Mouse (Mus musculus) A20 (cell line): ENCODE data around the gene Efcab2.
"Not testable (repeated sequence)": the region's sequence is repeated elsewhere in the genome, so short reads cannot be mapped to it uniquely, and the experiment has no call there.

Experiments
- DNase-seq: peaks from one replicate; pipeline ENCODE4 v3.0.0-alpha.2; 2011; ENCODE audit warnings: low read depth, low spot score

Efcab2 gene

DNA sequence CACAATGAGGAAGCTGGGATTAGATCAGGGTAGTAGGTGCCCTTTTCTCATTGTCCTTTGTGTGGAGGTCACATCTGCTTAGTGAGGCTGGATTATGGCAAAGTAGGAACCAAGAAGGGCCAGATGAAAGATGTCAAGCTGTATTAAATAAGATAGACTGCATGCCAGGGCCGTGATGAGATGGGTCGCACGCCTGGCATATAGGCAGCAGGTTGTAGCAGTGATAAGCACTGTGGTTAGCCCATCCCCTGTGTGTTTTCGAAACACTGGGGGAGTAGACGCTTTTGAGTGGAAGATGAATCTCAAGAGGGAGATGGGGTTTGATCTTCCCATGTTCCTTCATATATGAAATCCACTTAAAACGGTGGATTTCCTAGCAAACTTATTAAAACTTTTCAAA is 3.9 kb upstream of the Efcab2 start:
- no peak for DNase-seq

DNA sequence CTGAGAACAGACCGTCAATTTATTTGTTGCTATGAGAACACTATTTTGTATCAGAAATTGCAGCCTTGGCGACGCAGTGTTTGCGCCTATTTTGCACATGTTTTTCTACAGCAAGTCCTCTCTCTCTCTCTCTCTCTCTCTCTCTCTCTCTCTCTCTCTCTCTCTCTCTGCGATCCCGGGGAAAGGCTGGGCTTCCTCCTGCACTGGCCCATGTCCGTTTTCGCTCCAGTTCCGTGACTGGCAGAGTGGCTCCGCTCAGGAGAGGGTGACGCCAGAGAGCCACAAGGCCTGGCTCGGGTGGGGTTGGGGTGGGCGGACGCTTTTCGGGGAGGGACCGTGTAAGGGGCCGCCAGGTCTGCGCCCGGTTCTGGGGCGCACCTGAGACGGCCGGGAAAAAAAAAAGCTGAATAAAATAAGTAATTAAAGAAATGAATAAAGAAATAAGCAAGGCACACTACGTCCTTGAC is 407 bp upstream of the Efcab2 start:
- DNase-seq = peak; percentile 88

DNA sequence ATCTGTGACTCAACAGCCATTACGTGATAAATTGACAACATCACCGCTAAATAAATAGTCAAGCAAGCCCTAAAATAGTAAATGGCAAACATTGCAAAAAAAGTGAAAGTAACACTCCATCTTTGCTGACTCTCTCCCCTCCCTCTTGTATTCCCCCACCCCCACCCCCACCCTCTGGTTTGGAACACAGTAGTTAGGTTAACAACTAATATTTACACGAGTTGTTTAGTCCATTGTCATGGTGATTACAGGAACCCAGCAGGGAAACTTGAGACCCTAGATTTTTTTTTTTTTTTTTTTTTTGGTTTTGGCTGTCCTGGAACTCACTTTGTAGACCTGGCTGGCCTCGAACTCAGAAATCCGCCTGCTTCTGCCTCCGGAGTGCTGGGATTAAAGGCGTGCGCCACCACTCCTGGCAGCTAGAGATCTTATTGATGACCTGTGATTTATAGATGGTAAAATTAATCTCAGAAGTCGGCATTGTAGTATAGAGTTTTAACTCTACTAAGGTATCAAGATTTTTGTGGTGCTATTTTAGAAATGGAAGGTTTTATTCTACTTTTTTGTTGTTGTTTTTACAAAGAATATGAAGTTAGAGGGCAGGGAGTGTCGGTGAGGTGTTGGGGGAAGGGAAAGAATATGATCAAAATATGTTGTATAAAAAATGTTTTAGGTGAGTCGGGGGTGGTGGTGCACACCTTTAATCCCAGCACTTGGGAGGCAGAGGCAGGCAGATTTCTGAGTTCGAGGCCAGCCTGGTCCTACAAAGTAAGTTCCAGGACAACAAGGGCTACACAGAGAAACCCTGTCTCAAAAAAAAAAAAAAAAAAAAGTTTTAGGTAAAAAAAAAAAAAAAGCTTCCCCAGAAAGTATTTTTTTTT is 1.1 kb downstream of the Efcab2 start:
- no peak for DNase-seq

DNA sequence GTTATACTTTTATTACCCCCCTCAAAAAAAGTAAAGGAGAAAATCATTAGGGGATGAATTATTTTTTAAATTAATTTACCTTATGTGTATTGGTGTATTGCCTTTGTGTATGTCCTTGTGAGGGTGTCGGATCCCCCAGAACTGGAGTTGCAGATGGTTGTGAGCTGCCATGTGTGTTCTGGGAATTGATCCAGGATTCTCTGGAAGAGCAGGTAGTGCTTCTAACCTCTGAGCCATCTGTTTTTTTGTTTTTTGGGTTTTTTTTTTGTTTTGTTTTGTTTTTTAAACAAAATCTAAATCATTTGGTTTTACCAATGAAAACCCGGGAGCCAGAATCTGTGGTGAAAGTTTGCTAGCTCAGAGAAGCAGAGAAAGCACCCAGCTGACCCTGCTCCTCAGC is 1.8 kb downstream of the Efcab2 start:
- DNase-seq = no peak

DNA sequence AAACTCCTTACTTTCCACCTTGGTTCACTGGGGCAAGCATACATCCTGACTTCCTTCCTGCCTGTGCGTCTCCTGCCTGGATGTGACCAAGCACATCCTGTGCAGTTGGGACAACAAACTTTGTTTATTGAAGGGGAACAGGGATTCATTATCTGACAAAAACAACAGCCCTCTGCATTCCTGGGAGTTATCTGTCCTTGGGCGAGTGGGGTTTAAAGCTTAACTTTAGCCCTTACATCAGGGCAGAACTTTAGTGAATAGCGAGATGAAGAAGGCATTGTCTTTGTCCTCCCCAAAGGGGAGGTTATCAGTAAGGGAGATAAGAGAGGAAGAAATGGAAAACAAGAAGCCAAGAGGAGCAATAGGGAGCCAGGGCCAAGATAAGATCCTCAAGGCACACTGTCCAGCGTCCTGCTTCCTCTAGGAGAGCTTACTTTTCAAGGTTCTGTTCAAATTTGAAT is 3.0 kb downstream of the Efcab2 start:
- DNase-seq = no peak

DNA sequence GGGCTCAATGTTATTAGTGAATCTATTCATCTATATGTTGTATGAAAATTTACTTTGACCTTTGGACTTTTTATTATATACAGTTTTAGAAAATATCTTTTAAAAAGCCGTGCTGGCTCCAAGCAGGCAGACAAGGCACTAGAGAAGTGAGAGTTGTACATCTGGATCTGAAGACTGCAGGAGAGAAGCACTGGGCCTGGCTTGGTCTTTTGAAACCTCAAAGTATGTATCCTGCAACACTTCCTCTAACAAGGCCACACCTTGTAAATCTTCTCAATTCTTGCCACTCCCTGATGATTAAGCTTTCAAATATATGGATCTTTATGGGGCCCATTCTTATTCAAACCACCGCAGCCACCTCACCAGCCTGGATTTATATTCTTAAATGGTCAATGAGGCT is 7.5 kb downstream of the Efcab2 start:
- DNase-seq = not testable (repeated sequence)

DNA sequence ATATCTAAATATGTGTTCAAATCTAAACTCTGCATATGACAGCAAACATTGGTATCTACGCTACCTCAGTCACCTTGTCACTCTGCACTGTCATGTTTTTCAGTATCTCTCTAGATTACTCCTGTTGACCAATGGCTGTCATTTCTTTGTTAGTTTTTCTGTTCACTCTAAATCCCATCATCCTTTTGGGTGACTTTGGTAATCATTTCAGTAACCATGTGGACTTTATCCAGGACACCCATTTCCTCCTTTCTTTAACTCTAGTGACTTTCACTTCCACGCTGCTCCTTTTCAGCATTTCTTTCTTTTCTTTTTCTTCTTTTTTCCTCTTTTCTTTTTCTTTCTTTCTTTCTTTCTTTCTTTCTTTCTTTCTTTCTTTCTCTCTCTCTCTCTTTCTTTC is 13.7 kb downstream of the Efcab2 start:
- DNase-seq = no peak

DNA sequence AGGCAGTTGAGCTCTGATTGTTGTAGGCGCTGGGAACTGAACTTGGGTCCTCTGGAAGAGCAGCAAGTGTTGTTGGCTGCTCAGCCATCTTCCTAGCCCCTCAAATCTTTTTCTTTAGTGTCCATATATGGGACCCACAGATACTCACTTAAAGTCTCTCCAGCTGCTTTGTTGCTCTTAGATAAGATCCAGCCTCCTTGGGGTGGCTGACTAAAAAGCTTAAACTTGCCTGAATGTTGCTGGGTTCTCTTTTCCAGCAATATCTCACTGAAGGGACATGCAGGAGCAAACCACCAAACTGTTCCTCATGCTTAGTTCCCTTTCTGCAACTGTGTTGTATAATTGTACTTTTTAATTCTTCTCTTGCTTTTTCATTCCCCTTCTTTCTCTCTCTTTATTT is 17.8 kb downstream of the Efcab2 start:
- DNase-seq = no peak

DNA sequence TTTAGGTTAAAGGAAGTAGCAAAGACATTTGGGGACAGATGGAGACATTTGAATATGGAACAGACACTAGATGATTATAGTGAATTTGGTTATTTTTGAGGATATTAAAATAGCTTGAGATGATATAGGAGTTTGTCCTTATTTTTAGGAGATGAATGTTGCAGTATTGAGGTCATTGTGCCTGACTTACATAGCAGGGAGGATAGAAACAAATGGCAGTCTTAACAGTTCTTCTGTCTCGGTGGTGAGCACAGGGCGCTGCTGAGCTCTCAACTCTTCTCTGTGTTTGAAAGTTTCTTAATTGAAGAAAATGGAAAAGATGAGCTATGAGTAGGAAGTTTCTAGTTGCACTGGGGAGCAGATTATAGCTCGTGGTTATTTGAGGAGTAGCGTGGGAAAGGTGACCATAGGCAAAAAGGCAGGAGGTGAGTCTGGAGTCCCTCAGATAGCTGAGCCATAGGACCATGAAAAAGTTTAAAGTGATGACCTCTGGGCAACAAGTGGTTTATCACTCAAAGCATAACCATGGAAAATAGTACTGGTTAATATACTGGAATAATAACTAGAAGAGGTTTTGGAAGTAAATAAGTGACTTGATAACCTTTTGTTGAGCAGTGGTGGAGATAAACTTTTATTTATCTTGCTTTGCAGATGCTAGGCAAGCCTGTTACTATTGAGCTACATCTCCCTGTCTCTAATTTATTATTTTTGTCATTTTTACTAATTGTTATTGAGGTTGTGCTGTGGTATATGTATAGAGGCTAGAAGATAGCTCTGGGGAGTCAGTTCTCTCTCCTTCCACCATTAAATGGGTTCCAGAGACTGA is 25.9 kb downstream of the Efcab2 start:
- no peak for DNase-seq

DNA sequence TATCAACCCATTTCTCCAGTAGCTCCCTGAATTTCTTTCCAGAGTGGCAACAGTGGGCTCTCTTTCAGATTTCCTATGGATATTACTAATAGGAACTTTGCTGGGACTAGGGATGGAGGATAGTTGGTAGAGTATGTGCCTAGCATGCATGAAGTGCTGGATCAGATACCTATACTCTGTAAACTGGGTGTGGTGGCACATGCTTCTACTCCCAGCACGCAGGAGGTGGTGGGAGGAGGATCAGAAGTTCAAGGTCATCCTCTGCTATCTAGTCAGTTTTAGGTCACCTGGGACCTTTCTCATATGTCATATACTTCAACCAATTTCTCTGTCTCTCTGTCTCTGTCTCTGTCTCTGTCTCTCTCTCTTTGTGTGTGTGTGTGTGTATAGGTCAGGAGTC is 27.7 kb downstream of the Efcab2 start:
- DNase-seq = no peak

DNA sequence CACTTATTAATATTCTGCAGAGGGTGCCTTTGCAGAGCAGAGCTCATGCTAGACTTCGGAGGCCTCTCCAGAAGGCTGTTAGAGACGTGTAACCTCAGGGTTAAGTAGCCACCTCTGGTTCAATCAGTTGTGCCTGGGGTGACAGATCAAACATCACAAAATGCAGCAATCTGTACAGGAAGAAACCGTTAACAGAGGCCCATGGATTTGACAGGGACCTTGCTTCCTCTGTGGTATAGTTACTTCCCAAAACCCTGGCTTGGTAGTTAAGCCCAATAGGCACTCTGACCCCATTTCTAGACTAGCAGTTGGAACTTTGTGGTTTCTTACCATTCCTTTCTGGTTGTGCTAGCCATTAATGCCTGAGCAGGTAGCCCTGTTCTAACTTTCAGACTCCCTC is 38.5 kb downstream of the Efcab2 start:
- no peak for DNase-seq

DNA sequence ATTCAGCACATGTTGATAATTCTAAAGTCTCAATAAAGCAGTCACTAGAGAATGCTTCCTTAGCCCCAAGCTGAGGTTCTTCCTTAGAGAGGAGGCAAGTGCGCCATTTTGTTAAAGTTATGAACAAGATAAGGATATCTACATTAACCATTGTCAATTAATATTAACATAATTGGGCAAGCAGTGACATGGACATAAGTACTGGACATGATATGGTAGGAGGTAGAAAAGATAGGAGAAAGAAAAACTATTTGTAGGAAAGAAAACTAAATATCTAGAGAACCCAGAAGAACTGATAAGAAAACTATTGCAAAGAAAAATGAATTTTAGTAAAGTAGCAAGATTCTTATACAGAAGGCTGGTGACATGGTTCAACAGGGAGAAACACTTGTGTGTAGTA is 41.2 kb downstream of the Efcab2 start:
- DNase-seq = no peak

DNA sequence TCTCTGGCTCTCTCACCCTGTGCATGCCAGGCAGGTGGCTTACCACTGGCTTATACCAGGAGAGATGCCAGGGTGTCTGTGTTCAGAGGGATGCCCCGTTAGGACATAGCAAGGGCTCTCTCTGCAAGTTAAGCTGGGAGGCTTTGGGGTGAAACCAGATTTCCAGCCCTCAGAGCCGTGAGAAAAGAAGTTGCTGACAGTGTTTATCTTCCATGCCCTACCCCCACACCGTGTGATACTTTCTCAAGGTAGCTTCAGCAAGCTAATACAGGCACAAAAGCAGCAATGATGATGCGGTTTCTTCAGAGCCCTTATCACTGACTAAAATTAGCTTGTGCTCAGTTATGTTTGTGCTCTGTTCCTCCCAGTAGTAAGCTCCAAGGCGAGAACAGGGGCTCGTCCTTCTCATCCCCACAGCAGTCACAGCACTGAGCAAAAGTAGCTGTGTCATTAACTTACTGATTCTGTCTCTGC is 42.4 kb downstream of the Efcab2 start:
- no peak for DNase-seq

DNA sequence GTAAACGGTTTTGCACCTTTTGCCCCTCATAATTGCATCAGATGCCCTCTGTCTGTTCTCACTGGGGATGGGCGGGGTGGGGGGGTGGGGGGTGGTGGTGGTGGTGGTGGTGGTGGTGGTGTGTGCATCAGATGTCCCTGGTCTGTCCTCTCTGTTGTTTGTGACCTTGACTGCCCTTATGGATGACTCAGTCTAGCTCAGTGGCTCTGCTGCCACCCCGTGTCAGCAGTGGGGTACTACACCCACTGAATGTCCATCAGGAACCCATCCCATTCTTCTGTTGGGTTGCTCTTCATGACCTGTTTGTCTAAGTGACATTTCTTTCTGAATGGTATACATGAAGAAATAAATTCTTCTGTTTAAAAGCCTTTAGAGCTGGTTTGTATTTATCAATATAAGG is 43.3 kb downstream of the Efcab2 start:
- DNase-seq = peak; percentile 71

DNA sequence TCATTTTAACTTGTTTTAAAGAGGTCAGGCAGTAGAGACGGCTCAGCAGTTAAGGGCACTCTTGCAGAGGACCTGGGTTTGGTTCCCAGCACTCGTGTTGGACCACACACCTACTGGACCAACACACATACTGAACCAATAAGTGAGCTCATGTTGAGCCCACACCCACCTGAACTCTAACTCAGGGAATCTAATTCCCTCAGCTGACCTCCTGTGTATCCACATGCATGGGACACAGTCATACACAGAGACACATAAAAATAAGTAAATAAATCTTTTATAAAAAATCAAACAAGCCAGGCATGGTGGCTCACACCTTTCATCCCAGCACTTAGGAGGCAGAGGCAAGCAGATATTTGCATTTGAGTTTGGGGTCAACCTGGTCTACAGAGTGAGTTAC is 44.0 kb downstream of the Efcab2 start:
- no peak for DNase-seq

DNA sequence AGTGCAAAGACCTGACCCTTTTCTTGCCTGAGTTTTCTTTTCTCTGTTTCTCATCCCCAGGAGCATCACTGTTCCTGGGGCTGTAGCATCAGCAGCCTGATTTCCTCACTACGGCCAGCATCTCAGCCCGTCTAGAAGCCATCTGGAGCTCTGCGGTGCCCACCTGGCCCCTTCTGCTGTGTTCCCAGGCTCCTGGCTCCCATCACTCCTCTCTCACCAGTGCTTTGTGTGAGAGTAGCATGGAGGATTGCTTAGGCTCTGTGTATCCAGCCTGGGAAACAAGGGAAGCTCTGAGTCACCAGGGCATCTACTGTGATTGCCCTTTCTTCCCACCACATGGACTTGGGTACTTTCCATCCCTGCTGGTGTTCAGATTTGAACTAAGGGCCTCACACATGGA is 48.2 kb downstream of the Efcab2 start:
- no peak for DNase-seq

DNA sequence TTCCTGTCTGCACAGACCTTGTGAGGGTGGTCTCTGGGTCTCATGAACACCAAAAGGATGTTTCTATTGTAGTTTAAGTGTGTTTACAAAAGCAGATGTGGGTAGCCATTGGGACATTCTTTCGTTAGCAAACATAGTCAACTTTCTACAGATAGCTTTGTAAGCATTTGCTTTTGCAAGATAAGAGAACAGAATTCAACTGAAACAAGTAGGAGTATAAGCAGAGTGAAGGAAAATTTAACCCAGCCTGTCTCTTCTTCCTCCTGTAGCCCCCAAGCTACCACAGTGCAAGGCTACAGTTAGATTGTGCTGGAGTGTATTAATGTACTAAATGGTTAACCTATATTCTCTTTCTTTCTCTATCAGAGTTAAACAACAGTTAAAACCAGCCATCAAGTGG is 49.2 kb downstream of the Efcab2 start:
- DNase-seq = no peak

DNA sequence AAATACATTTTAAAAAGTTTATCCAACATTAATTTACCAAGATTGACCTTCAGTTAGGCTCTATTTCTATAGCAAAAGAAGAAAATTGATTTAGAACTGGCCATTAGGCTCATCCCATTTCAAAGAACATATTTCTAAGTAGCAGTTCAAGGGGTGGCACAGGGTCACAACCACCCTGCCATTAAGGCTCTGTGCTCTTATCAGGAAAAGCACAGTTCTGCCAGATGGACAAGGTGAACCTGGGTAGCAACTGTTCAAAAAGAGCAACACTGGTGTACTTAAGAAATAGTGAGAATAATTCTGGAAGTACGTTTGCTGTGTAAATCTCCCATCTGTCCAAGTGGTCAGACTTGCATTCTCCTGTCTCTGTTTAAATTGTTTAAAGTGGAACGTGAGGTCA is 52.1 kb downstream of the Efcab2 start:
- DNase-seq = no peak

DNA sequence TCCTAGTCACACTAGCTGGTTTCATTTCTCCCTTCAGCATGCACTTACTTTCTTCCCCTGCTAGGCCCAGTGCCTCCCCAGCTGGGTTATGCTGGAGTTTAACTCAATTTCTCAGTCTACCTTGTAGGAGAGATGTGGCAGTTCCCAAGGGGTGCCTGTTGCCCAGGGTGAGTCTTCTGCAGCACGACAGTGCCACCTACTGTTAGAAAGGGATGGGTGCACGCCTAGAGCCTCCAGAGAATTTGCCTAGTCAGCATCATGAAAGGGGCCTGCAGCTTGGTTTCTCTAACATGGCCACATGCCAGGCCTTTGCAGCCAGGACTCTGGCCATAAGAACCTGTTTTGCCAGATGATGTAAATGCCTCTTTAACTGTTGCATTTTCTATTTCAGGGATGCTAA is 57.8 kb downstream of the Efcab2 start:
- peak; percentile 82 for DNase-seq

DNA sequence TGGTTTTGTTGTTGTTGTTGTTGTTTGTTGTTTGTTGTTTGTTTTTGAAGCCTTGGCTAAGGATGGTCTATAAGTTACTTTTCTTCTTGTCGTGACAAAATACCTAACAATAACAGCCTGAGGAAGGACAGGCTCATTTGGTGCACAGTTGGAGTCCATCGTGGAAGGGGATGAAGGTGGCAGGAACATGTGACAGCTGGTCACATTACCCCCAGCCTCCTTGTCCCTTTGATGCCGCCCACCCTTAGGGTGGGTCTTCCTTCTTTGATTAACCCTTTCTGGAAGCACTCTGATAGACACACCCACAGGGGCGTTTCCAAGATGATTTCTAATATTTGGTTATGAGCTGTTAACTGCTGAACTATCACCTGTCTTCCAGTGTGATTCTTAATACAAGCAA is 58.3 kb downstream of the Efcab2 start:
- DNase-seq = no peak

DNA sequence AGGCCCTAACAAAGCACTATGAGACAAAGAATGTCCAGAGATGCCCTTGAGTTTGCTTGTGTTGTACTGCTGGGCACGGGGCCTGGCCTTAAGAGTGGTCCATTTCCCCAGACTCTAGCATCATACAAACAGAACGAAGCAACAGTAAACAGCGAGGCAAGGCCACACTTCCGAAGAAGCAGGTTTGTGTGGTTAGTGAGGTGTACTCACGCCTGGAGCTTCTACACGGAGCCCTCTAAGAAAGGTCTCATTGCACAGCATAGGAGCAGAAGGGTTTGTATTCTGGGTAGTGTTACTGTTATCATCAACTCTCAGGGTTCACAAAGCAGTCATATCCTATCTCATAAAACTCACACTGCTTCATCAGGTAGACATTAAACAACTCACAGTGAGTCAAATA is 61.7 kb downstream of the Efcab2 start:
- no peak for DNase-seq

DNA sequence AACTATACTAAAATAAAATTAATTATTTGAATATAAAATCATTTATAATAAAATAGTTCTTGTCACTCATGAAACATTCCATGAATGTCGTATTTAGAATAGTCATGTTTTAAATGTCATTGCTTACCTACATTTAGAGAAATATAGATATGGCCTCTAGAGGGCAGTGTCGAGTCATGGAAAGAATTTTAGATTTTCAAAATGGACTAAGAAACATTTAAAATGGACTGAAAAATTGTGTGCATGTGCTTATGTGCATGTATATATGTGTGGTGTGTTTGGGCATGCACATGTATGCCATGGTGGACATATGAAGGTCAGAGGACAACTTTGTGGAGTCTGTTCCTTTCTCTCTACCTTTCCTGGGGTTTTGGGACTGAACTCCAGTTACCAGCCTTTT is 62.4 kb downstream of the Efcab2 start:
- peak; percentile 57 for DNase-seq

DNA sequence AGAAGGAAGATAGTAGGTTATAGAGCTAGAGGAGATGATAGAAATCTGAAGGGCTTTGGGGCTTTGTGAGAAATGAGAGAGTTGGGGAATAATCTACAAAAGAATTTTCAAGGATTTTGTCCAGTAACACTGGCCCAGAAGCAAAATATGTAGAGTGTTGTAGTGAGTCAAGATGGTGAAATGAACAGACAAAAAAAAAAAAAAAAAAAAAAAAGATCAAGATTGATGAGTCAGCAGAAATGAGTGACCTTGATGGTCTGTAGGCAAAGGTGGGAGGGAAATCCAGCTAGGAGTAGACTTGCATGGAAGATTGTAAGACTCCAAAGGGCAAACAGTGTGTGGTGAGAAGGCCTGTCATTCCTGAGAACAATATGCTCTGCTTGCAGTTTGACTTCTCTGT is 78.0 kb downstream of the Efcab2 start:
- no peak for DNase-seq
